Mouse (Mus musculus) left cerebral cortex, adult 2 months (tissue): ENCODE measurements around the gene Dapk2. TPM values are rescaled to one million over a fixed set of nuclear protein-coding genes. Genes with fewer than 3 reads are reported as not detected.

Experiments used
- DNase-seq, 2 experiments: peaks; one replicate each; pipeline ENCODE4 v3.0.0; 2021 to 2022; ENCODE audit warnings: low spot score in 2 of 2, mixed read lengths in 1 of 2; ENCODE audit errors: extremely low spot score in 1 of 2
- H3K27ac ChIP-seq: fragments of 200-600 bp; 2 replicates; pipeline ENCODE4 v1.8.1; 2022
- H3K4me3 ChIP-seq: fragments of 200-600 bp; 2 replicates; pipeline ENCODE4 v1.8.1; 2022
- CTCF ChIP-seq: fragments of 200-600 bp; IDR thresholded peaks from 2 replicates; pipeline ENCODE4 v1.8.1; 2022; ENCODE audit warnings: antibody characterized with exemption, mild to moderate bottlenecking, moderate library complexity
- intact Hi-C: fragments of 180-260 bp; cut with DNase I; formaldehyde crosslinking; loops from one replicate; pipeline ENCODE4 v1.15.1; 2025
- total RNA-seq, 2 experiments: library from RNA; stranded (reverse); gene quantifications; 2 replicates each; pipeline ENCODE4 v1.2.3; 2021

Gene Dapk2
- total RNA-seq, 2 experiments from 2014 or later = 2.6 to 2.8 TPM

GRCm38 (mm10) chr9:66199657-66200410 lies 41.8 kb downstream of the Dapk2 start:
- intact Hi-C loops = no loop called here
- Histone ChIP-seq H3K4me3 (no peak overlapping the region), H3K27ac (no peak overlapping the region)
- no peak for TF ChIP-seq CTCF
- no peak for DNase-seq

DNA sequence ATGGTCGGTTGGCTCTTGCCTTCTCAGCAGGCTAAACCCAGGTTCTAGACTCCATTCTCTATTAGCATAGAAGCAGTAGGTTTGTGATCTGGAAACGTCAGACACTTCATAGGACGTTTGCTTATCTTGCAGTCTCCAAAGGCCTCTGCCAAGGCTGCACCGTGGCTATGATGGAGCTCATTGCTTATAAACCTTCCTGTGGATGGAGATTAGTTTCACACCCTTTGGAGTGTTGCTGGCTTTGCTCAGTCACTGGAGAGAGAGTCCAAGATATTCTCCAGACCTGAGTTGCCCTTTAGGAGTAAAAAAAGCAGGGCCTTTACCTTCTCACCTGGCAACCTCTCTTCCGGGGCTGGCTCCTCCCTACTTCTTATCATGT lies 42.4 kb downstream of the Dapk2 start:
- no peak for TF ChIP-seq CTCF
- Histone ChIP-seq H3K4me3 (no peak overlapping the region), H3K27ac (no peak overlapping the region)
- intact Hi-C loops = no loop called here
- no peak for DNase-seq

DNA sequence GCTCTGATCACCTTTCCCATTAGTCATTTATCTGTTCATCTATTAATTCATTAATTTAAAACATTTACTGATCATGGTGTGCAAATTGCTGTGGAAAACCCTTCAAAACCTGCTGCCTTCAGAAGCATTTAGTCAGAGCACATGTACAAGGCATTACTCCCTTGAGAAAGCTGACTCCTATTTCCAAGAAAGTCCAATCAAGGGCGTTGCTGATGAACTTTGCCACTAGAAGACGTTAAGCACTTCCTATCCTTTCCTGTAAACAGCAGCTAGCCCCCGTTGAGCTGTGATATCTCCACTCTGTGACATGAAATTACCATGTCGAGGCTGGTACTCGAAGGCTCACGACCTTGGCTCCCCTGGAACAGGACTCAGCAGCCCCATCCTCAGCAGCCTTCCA lies 43.6 kb downstream of the Dapk2 start:
- Histone ChIP-seq H3K27ac (no peak overlapping the region), H3K4me3 (no peak overlapping the region)
- intact Hi-C loops = no loop called here
- no peak for DNase-seq
- no peak for TF ChIP-seq CTCF

GRCm38 (mm10) chr9:66202463-66202862 lies 44.4 kb downstream of the Dapk2 start:
- Histone ChIP-seq H3K27ac (no peak overlapping the region), H3K4me3 (no peak overlapping the region)
- no peak for TF ChIP-seq CTCF
- DNase-seq = no peak
- intact Hi-C loops = no loop called here

DNA sequence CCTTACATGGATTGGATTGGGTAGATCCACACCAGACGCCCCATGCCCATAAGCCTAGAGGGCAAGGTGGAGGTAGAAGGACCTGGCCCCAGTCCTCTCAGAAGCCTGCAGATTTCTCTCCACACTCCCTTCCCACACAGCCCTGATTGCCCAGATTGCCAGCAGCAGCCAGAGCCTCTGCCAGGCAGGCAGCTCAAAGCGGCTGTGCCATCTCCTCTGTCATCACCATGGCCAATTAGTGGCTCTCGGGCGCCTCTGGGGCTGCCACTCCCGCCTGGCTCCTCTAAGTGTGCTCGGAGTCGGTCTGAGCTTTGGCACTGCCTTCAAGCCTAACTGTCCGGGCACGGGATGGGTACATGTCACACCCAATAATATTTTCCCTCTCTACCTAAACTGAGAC lies 47.7 kb downstream of the Dapk2 start:
- DNase-seq = no peak
- no peak overlapping the region for H3K27ac ChIP-seq
- no peak overlapping the region for H3K4me3 ChIP-seq
- intact Hi-C loops = no loop called here
- TF ChIP-seq CTCF = no peak

- Histone ChIP-seq H3K27ac (no peak overlapping the region), H3K4me3 (no peak overlapping the region)
- intact Hi-C loops = no loop called here
- TF ChIP-seq CTCF = no peak
- DNase-seq = no peak
These were observed 48.8 kb downstream of the Dapk2 start for GRCm38 (mm10) chr9:66206825-66207224.

- no peak for TF ChIP-seq CTCF
- DNase-seq = no peak
- Histone ChIP-seq H3K27ac (no peak overlapping the region), H3K4me3 (no peak overlapping the region)
- intact Hi-C loops = no loop called here
These were observed 53.4 kb downstream of the Dapk2 start for GRCm38 (mm10) chr9:66211420-66211819.

- H3K27ac ChIP-seq = no peak overlapping the region
- intact Hi-C loops = no loop called here
- TF ChIP-seq CTCF = no peak
- no peak for DNase-seq
- no peak overlapping the region for H3K4me3 ChIP-seq
These were observed 54.1 kb downstream of the Dapk2 start for GRCm38 (mm10) chr9:66212088-66212487.

- TF ChIP-seq CTCF = no peak
- intact Hi-C loops = no loop called here
- H3K27ac ChIP-seq = no peak overlapping the region
- no peak for DNase-seq
- no peak overlapping the region for H3K4me3 ChIP-seq
These were observed 54.8 kb downstream of the Dapk2 start for GRCm38 (mm10) chr9:66212802-66213201.

DNA sequence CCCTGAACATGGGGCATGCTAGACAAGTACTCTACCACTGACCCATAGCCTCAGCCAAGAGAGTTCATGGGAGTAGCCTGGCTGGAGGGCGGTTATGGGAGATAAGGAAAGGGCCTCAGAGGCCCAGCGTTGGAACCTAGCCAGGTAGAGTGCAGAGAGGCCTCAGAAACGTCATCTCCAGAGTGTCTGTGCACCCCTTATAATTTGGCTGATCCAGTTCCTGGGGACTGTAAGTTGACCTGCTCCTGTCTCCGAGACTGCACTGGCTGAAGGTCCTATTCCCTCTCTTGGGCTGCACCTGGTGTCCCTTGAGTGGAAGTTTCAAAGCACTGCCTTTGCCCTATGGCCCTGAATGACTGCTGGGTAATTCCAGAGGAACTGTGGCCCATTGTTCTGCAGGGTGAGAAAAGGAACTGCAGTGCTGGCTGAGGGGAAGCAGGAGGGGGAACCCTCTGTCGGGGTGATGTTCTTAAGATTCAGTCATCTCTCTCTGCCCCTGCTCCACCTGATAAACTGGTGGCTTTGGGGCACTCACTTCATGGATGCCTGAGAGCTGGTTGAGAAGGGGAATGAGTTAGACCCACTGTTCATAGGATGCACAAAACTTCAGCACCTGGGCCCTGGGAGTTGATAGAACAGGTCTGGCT lies 55.5 kb downstream of the Dapk2 start:
- H3K4me3 ChIP-seq = no peak overlapping the region
- H3K27ac ChIP-seq = no peak overlapping the region
- intact Hi-C loops = no loop called here
- TF ChIP-seq CTCF = no peak
- no peak for DNase-seq

GRCm38 (mm10) chr9:66215551-66215950 lies 57.5 kb downstream of the Dapk2 start:
- Histone ChIP-seq H3K27ac (no peak overlapping the region), H3K4me3 (no peak overlapping the region)
- DNase-seq = no peak
- no peak for TF ChIP-seq CTCF
- intact Hi-C loops = no loop called here

DNA sequence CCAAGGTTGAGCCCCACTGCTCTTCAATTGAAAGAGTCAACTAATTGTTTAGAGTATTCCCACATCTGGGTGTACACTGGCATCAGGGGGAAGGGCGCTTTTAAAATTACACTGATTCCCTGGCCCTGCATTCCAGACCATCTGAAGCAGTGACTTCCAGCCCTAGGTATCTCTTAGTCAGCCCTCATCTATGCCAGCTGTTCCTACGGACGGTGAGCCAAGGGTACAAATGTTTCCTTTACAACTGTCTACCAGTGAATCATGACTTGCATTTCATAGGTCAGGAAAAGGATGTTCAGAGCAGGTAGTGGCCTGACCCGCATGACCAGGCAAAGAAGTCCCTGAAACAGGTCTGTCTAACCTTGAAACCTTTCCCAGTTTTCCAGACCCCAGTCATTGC lies 59.9 kb downstream of the Dapk2 start:
- Histone ChIP-seq H3K4me3 (no peak overlapping the region), H3K27ac (no peak overlapping the region)
- no peak for DNase-seq
- intact Hi-C loops = no loop called here
- TF ChIP-seq CTCF = no peak
